Mouse (Mus musculus) c-Kit-negative CD71-positive TER-119-positive erythroid progenitor cells, embryonic 14.5 days (primary cell): Measurements from ENCODE around the gene Lag3.

ENCODE experiments used
- DNase-seq: peaks from one replicate; pipeline ENCODE4 v3.0.0-alpha.2; 2013; ENCODE audit warnings: low read depth, low spot score

The Lag3 gene

DNA sequence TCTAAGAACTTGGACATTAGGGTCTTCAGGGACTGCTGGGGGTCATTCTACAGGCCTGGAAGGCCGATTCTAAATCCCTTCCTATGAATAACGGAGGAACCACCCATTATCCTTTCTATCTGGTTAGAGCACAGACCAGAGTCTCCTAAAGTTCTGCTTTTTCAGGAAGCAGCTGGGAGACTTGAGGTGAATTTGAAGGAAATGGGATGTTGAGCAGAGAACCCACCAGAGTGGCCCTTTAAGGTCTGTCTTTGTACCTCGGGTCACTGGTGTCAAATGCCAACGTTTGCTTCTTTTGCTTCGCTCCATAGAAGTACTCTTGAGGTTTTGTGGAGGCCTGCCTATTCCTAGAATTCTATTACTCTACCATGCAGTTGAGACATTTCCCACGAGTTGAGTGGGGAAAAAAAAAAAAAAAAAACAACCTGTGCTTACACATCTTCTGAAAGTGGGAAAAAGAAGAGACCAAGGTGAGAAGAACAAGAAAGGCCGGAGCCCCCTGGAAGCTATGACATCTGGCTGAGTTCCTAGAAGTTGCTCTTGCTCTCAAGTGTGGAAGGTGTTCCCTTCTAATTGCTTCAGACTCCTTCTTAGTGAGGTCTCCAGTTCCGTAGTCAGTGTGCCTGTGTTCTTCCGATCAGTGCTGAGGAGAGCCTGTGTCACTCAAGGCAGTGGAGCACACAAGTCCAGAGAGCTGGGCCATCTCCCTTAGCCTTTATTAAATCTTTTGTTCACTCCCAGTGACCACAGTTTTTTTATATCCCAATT, 9.0 kb upstream of the Lag3 start:
- no peak for DNase-seq

GRCm38 (mm10) chr6:124919695-124920317, 8.3 kb upstream of the Lag3 start, which contains the start of gene Ptms:
TSS of gene Ptms (minus strand) at chr6:124920103.
- no peak for DNase-seq

DNA sequence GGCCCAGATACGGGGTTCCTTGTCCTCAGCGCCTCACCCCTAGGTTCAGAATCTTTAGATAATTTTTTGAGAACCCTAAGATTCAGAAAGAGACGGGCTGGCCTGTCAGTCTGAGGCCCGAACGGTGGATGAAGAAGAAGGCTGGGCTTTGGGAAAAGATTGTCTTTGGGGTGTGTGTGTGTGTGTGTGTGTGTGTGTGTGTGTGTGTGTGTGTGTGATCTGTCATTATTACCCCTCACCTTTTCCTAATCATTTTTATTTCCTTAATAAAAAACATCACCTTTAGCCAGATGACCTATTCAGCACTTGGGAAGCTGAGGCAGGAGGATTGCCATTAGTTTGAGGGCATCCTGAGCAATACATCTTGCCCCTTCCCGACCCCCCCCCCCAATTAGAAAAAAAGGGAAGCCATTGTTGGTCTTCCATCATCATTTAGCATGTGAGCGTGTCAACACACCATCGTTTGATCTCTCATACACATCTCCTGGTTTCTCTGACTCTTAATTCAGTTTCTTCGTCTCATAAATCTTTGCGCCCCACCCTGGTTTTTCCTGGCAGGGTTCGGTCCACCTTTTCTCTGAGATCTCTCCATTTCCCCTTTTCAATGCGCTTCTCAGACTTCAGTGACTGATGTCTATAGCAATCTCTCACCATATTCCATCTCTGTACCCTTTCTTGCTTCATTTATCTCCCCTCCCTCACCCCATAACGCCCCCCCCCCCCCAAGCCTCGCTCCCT, 7.6 kb upstream of the Lag3 start:
- DNase-seq, result no peak

DNA sequence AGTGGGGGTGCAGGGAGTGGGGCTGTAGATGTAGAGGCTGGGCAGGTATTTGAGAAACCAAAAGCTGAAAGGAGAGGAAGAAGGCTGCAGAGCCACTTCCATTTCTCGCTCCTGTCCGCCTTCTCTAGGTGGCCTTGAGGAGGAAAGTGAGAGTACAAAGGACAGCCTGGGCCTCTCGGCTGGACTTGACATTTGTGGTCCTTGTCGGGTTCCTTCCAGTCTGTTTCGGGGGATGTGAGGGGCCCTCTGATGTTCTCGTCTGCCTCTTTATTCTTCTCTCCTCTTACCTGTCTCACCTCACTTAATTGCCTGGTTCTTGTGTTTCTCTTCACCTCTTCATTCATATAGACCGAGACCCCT, 6.8 kb upstream of the Lag3 start:
- no peak for DNase-seq

- no peak for DNase-seq
Measured at GRCm38 (mm10) chr6:124917518-124918330, 6.2 kb upstream of the Lag3 start.

DNA sequence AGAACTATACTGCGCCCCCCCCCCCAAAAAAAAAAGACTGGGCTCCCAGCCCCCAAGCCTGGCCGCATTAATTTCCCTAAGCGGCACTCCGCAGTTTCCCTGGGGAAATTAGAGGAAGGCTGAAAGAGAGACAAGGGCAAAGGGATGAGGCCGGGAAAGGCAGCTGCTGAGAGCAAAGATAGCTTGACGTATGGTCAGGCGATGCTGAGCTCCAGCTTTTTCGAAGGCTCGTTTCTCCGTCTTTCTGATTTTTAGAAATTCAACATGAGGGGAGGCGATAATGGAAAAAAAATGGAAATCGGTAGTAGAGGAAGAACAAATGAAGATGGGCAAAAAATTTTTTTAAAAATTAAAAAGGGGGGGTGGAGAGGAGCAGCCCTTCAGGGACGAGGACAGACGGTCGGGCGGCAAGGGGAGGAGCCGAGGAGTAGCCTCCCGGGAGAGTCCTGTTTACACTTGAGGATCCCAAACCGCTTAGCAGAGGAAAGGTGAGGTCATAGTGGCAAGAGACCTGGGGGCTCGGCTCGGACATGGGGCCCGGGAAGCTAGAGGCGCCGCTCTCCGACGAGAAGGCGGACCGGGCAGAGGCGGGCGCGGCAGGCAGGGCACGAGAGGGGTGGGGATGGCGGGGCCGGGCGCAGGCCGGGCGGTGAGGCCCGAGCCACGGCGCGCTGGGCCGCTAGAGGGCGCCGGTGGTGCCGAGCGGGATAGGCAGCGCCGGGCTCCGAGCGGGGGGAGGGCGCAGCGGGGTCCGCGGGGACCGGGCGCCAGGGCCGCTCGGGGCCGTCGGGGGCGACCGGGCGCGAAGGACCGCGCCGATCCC, 5.4 kb upstream of the Lag3 start:
- peak; percentile 46 for DNase-seq

- DNase-seq, result no peak
Measured at GRCm38 (mm10) chr6:124915942-124916694, 4.6 kb upstream of the Lag3 start.

DNA sequence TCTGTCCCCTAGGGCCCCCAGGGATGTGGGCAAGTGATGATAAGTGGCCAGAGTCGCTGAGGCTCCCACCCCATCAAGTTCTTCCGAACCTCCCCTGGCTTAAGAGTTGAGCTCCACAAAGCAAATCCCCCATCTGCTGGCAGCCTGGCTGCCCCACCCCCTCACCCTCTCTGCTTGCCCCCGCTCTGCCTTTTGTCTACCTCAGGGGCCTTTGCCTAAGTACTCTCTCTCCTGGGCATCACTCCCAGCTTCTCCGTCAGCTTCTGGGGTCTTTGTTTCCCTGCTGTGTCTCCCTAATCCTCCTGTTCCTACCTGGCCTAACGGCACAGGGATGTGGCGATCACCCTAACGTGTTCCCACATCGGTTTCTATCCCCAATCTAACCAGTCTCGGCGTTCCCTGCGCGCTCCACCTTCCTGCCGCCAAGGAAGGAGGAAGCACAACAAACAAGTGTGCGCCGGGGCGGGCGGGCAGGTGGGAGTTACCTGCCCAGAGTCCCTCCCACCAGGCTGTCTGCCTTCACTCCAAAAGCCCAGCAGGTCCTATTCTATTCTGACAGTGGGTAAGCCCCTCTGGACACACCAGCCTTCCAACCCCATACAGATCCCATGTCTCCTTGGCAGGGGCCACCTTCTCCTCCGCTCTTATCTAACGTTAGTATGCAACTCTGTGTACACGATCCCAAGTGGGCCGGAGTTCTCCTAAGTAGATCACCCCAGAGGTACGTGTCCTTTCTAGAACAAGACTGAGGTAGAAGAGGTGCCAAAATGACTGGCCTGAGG, 3.8 kb upstream of the Lag3 start:
- DNase-seq, result no peak

- no peak for DNase-seq
Measured at GRCm38 (mm10) chr6:124914511-124914910, 3.0 kb upstream of the Lag3 start.

- DNase-seq, result no peak
Measured at GRCm38 (mm10) chr6:124913721-124914285, 2.3 kb upstream of the Lag3 start.

- no peak for DNase-seq
Measured at GRCm38 (mm10) chr6:124913214-124913613, 1.7 kb upstream of the Lag3 start.

- DNase-seq, result no peak
Measured at GRCm38 (mm10) chr6:124910032-124910431, 1.5 kb downstream of the Lag3 start.

GRCm38 (mm10) chr6:124907767-124908166, 3.7 kb downstream of the Lag3 start:
- no peak for DNase-seq

DNA sequence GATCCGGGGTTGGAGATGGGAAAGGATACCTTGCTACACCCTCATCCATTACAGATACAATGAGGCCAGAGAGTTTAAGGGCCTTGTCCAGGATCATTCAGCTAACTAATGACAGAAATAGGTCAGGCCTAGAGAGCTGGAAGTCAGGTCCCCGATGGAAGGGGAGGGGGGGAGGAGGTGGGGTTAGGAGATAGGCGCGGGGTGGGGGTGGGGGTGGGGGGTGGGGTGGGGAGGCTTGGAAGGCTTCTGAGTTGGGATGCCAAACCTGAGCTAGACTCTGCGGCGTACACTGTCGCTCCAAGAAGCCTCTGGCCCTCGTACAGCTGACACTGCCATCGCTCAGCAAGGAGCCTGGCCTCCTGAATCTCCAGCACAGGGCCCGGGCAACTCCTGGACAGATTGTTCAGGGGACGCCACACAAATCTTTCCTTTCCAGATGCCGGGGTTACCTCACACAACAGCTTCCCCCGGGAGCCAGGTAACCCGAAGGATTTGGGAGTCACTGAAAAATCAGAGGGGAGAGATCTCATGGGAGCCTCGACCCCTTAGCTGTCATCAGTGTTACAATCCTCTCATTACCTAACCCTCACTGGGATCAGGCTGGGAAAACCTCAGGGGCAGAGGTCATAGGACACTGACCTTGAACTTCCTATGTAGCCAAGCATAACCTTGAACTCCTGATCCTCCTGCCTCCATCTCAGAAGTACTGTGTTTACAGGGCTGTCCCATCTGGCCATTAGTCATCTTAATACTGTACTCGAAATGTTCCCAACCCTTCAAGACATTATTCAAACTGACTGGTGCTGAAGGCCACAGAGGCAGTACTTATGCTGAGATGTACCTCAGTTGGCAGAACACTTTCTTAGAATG, 6.3 kb downstream of the Lag3 start:
- DNase-seq, result no peak

DNA sequence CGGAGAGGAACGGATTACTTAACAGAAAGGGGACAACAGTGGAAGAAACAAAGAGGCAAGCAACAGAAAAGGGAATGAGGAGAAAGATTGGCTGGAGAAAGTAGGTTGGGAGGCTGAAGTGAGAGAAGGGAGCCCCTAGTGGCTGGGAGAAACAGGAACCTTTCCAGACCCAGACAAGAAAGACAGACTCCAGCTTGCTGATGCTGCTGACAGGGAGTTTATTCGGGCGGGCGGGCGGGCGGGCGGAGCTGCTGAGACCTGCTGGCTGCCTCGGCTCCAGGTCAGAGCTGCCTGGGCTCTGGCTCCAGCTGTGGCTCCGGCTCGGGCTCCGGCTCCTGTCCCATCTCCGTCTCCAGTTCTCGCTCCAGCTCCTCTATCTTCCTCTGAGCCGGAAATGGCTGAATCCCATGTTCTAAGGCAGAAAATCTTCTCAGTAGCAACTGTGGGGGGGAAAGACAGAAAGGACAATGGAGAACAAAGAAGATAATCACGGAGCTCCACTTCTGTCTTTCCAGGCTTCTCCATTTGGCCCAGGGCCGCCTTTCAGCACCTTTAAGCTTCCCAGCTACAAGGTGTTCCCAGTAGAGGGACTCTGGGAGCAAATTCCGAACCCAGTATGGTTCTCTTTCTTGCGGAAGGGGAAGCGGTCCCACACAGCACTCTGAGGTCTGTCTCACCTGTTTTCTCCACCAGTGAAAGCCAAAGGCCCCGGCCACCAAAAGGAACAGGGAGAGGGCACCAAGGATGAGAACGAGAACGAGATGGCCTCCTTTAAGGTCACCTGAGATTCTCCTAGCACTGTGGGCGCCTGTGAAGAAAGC, 7.1 kb downstream of the Lag3 start:
- DNase-seq, result peak; percentile 36

GRCm38 (mm10) chr6:124903580-124904151, 7.8 kb downstream of the Lag3 start:
- peak; percentile 75 for DNase-seq

GRCm38 (mm10) chr6:124901851-124902250, 9.7 kb downstream of the Lag3 start:
- no peak for DNase-seq
